ENCODE assay signal across 8 mouse cellular contexts in genomic region chr5:72203734-72204073, GRCm38 (mm10). TPM values are rescaled to one million over a fixed set of nuclear protein-coding genes. Genes with fewer than 3 reads are reported as not detected.
A peak's percentile ranks its signal among the peaks of the same experiment; 100 is the strongest.
DNase-seq lines count a peak whose midpoint lies in the region; ATAC-seq and TF ChIP-seq lines count a peak whose summit lies in the region.

No protein-coding gene starts in this region.

- H3K36me3 ChIP-seq in liver, adult 2 months (ENCODE audit: control insufficient read depth, insufficient read depth, low read length): no peaks in the 10 kb centered on the region
- H3K36me3 ChIP-seq in intestine, postnatal 0 days (ENCODE audit: control insufficient read depth, insufficient read depth): no peaks in the 10 kb centered on the region
- no peaks in the 10 kb centered on the region for H3K36me3 ChIP-seq in neural tube, embryonic 14.5 days (ENCODE audit: control insufficient read depth, insufficient read depth, low read length)

- H3K27ac ChIP-seq in liver, adult 2 months (replicated peaks; ENCODE audit: insufficient read depth, low read depth, low read length): peak overlapping the region; percentile 71
- H3K27ac ChIP-seq in embryonic fibroblast, embryonic 13.5 days (ENCODE audit: insufficient read depth, low read length): no peak overlapping the region
- peak overlapping the region; percentile 24; the same call in 1 of the 2 replicates for H3K27ac ChIP-seq in intestine, postnatal 0 days (ENCODE audit: low read depth, low read length)
- no peak overlapping the region for H3K27ac ChIP-seq in neural tube, embryonic 14.5 days (ENCODE audit: low read depth, low read length)

- H3K4me2 ChIP-seq in intestine, postnatal 0 days (replicated peaks; ENCODE audit: low read depth): peak overlapping the region; percentile 92
- H3K4me2 ChIP-seq in neural tube, embryonic 14.5 days (ENCODE audit: low read depth, low read length): peak overlapping the region; percentile 90

- peak overlapping the region; percentile 80; the same call in 1 of the 2 replicates for H3K9ac ChIP-seq in liver, adult 2 months (ENCODE audit: low read depth, low read length)
- peak overlapping the region; percentile 31; the same call in 1 of the 2 replicates for H3K9ac ChIP-seq in intestine, postnatal 0 days (ENCODE audit: low read depth, low read length)
- peak overlapping the region; percentile 42 for H3K9ac ChIP-seq in neural tube, embryonic 14.5 days (replicated peaks; ENCODE audit: low read depth, low read length)

- peaks cover 3% of the 10 kb centered on the region; the same call in 1 of the 2 replicates for H3K4me1 ChIP-seq in liver, adult 2 months (ENCODE audit: control insufficient read depth, insufficient read depth, low read length)
- peaks cover 3% of the 10 kb centered on the region; the same call in 1 of the 2 replicates for H3K4me1 ChIP-seq in embryonic fibroblast, embryonic 13.5 days (ENCODE audit: control insufficient read depth, insufficient read depth, low read length)
- H3K4me1 ChIP-seq in intestine, postnatal 0 days (replicated peaks; ENCODE audit: control insufficient read depth, insufficient read depth, low read length): no peaks in the 10 kb centered on the region
- no peaks in the 10 kb centered on the region for H3K4me1 ChIP-seq in neural tube, embryonic 14.5 days (ENCODE audit: control insufficient read depth, insufficient read depth, low read length)

- no peaks in the 10 kb centered on the region for H3K9me3 ChIP-seq in intestine, postnatal 0 days (ENCODE audit: control insufficient read depth)
- H3K9me3 ChIP-seq in neural tube, embryonic 14.5 days (ENCODE audit: control insufficient read depth, low read length): no peaks in the 10 kb centered on the region

- under 1% methylated on average over 10 of the region's 10 CpGs for WGBS in liver, adult 2 months
- WGBS in intestine, postnatal 0 days: 9% methylated on average over 10 of the region's 10 CpGs
- WGBS in neural tube, embryonic 14.5 days: 12% methylated on average over 10 of the region's 10 CpGs

- TF ChIP-seq POLR2A in liver, adult 2 months (IDR thresholded peaks at IDR 0.05; ENCODE audit: extremely low read depth, insufficient read depth, low read length): no peak
- TF ChIP-seq POLR2A in embryonic fibroblast, embryonic 13.5 days (IDR thresholded peaks at IDR 0.05; ENCODE audit: low read depth, low read length): no peak

- DNase-seq in liver, adult 2 months (ENCODE audit: extremely low read depth, low read depth, low spot score): peak; percentile 57
- no peak for DNase-seq in liver
- no peak for DNase-seq in adrenal gland, adult 2 months
- DNase-seq in layer of hippocampus, adult 8-10 months (ENCODE audit: low spot score in 2 of 2): no peak
- DNase-seq in left cerebral cortex, postnatal 10 days (ENCODE audit: extremely low spot score in 1 of 2, low spot score in 2 of 2): no peak

- no peaks in the 10 kb centered on the region for H3K27me3 ChIP-seq in liver, adult 2 months (ENCODE audit: control insufficient read depth, insufficient read depth, low read length)
- no peaks in the 10 kb centered on the region for H3K27me3 ChIP-seq in intestine, postnatal 0 days (replicated peaks; ENCODE audit: control insufficient read depth, insufficient read depth, low read length)
- no peaks in the 10 kb centered on the region for H3K27me3 ChIP-seq in neural tube, embryonic 14.5 days (ENCODE audit: control insufficient read depth, insufficient read depth, low read length)

- peak overlapping the region; percentile 76 for H3K4me3 ChIP-seq in liver, adult 2 months (ENCODE audit: insufficient read depth, low read depth, low read length)
- H3K4me3 ChIP-seq in embryonic fibroblast, embryonic 13.5 days (ENCODE audit: insufficient read depth, low read length): peak overlapping the region; percentile 82
- H3K4me3 ChIP-seq in intestine, postnatal 0 days (ENCODE audit: low read depth, low read length): peak overlapping the region; percentile 65
- peak overlapping the region; percentile 65 for H3K4me3 ChIP-seq in neural tube, embryonic 14.5 days (ENCODE audit: low read depth, low read length)

- intact Hi-C loops in left cerebral cortex, postnatal 10 days (cut with DNase I): no loop called here

- no peak for ATAC-seq in intestine, postnatal 0 days
- ATAC-seq in neural tube, embryonic 14.5 days (ENCODE audit: low read depth): peak; percentile 26; the same call in 1 of the 2 replicates

- H3K79me2 ChIP-seq in liver, adult 2 months (ENCODE audit: control insufficient read depth, insufficient read depth, low read length): peaks cover 3% of the 10 kb centered on the region; the same call in 1 of the 2 replicates

- no peak for TF ChIP-seq CTCF in liver, adult 2 months (IDR thresholded peaks at IDR 0.05; ENCODE audit: low read depth, low read length)
- no peak for TF ChIP-seq CTCF in embryonic fibroblast, embryonic 13.5 days (IDR thresholded peaks at IDR 0.05; ENCODE audit: borderline replicate concordance, insufficient read depth, low read length)
- no peak for TF ChIP-seq CTCF in intestine, postnatal 0 days (IDR thresholded peaks at IDR 0.05; ENCODE audit: low read depth)

RNA-seq across cellular contexts. Expression of gene Commd8, which starts 35.7 kb away (rescaled TPM):
- 13.8 and 15.2 TPM in 2 replicates for total RNA-seq in liver, adult 2 months (2014; rRNA removed)
- polyA plus RNA-seq in liver, adult 2 months (2012; rRNA removed): 2.3 and 3.1 TPM in 2 replicates
- polyA plus RNA-seq in embryonic fibroblast, embryonic 13.5 days (2011; ENCODE audit: insufficient read length, low read depth, missing spikeins): 88.4 and 90.2 TPM in 2 replicates
- polyA plus RNA-seq in intestine, postnatal 0 days (2015; fragmentation: Nextera tagmentation; extraction: Ambion mirVana): 115 and 116 TPM in 2 replicates
- polyA plus RNA-seq in neural tube, embryonic 14.5 days (2014; fragmentation: Nextera tagmentation; extraction: Ambion mirVana): 160 and 162 TPM in 2 replicates
- total RNA-seq in adrenal gland, adult 2 months (2021): 10 to 100 TPM; 46.9 to 70.1 TPM
- polyA plus RNA-seq in adrenal gland, adult 2 months (2012; rRNA removed): 1.2 and 1.4 TPM in 2 replicates
- 100 to 1,000 TPM in 1 of 4 experiments, 10 to 100 TPM in 3; 94.5 to 114 (median 97.0) TPM for total RNA-seq in layer of hippocampus, adult 8-10 months (2022)
- 10 to 100 TPM; 80.2 to 83.3 TPM for total RNA-seq in left cerebral cortex, postnatal 10 days (2021)

Comparison
In these comparisons a context has a peak if more than half of its experiments do, and no peak if none do; other contexts are left out.
1. H3K27ac ChIP-seq: peak in liver, adult 2 months (single experiment) and intestine, postnatal 0 days (single experiment); none in embryonic fibroblast, embryonic 13.5 days (single experiment) and neural tube, embryonic 14.5 days (single experiment).
2. RNA of gene Commd8, which starts 35.7 kb away (polyA plus RNA-seq): 160 to 162 TPM in neural tube, embryonic 14.5 days, 115 to 116 TPM in intestine, postnatal 0 days and 88.4 to 90.2 TPM in embryonic fibroblast, embryonic 13.5 days; 2.3 to 3.1 TPM in liver, adult 2 months and 1.2 to 1.4 TPM in adrenal gland, adult 2 months; every median in the first group is over 10 times any median in the second.
3. Peak in every context shown above with its lines, with median percentiles within 50 percentile points of each other: H3K4me3 ChIP-seq and H3K9ac ChIP-seq.